Mouse (Mus musculus): ENCODE measurements around the gene Parvb.

Parvb gene

DNA sequence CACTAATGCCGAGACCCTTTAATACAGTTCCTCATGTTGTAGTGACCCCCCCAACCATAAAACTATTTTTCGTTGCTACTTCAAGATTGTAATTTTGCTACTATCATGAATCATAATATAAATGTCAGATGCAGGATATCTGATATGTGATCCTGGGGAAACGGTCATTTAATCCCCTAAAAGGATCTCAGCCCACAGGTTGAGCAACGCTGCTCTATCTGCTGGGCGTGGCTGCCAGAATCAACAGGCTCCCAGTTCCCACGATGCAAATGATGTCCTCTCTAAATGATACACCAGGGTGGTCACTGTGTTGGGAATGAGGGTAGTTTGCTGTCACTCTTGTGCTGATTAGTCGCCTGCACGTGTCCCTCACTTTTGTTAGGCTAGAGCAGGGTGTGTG, 65.6 kb downstream of the Parvb start:
- DNase-seq: no peak

DNA sequence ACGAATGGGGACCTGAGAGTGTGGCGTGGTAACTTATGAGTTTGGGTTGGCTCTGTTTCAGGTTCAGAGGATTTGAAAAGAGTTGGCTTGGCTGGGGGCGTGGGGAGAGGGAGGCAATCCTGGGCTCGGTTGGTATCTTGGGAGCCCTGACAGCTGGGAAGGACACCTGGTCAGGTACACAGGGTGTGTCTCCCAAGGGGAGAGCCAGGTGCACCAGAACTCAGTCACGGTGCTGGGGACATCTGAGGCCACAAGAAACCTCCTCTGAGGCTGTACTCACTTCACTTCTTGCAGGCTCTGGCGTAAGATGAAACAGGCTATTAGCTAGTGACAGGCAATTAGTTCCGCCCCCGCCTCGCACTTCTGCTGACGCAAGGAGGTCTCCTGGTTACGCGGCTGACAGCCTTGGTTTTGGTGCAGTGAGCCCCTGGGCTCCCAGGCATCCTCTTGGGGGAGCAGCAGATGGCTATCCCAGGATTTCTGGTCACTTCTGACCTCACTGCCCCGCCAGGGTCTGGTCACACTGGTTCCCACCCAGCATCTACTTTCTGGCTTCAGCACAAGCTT, 67.0 kb downstream of the Parvb start:
- DNase-seq: no peak

GRCm38 (mm10) chr15:84299662-84300333, 68.0 kb downstream of the Parvb start:
- DNase-seq: no peak

GRCm38 (mm10) chr15:84300591-84300990, 68.7 kb downstream of the Parvb start:
- DNase-seq: no peak

DNA sequence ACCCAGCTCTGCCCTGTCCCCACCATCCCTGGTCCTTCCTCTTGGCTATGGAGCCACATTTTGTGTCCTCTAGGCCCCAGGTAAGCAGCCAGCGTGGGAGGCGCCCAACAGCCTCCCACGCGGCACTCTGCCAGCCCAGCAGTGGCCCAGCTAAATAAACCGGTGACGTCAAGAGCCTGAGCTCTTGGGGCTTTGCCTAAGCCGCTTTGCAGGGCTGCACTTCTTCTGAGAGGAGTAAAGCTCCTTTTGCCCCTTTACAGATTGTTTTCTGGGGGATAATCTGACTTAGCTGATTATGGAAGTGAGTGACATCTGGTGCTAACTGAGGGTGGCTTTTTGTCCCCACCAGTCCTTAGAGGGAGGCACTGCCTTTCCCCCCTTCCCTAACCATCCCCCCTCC, 69.2 kb downstream of the Parvb start:
- DNase-seq: no peak

DNA sequence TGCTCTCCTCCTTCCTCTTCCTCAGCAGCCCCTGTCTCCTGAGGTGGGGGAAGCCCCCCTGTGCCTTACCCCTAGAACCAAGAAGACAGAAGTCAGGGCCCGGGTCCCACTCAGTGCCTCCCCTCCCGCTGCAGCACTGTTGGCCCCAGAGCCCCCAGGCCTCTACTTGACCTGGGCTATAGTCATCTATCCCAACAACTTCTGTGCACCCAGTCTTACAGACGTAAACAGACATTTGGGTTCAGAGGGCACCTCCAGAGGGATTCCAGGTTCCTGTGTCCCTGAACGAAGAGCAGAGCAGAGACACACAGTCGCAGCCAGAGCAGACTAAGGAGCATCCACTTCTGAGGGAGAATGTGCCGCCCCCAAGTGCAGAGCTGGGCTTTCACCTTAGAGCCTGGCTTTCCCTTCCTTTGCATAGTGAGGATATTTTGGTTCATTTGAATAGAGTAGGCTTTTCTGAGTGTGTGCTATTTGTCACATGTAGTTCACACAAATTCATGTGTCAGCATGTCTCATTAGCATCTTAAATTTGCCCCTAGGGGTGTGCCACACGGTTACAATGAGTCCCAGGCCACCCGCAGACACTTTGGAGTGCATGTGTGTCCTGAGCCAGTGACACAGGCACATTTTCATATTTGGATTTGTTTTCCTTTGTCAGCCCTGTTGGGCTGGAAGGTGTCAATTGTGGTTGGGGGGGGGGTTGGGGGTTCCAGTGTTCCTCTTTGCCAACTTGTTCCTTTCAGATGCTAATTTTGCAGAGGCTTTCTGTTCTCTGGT, 70.0 kb downstream of the Parvb start:
- DNase-seq: no peak

GRCm38 (mm10) chr15:84303264-84303663, 71.4 kb downstream of the Parvb start:
- no peak for DNase-seq

DNA sequence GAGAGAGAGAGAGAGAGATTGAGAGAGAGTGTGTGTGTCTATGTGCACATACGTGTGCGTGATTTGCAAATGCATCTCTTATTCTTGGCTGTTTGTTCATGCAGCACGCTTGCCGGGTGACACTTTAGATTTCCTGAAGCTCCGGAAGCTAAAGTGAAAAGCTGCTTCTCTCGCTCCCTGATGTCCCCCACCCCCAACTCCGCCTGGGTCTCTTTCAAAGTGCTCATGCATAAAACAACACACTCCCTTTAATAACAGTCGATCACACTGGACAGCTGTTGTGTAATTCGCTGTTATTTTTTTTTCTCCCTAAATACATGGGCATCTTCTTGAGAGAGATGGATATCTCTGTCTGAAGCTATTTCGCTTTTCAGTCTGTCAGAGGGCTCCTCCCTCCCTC, 73.5 kb downstream of the Parvb start:
- DNase-seq: no peak

GRCm38 (mm10) chr15:84310271-84310670, 78.4 kb downstream of the Parvb start:
- DNase-seq: no peak

DNA sequence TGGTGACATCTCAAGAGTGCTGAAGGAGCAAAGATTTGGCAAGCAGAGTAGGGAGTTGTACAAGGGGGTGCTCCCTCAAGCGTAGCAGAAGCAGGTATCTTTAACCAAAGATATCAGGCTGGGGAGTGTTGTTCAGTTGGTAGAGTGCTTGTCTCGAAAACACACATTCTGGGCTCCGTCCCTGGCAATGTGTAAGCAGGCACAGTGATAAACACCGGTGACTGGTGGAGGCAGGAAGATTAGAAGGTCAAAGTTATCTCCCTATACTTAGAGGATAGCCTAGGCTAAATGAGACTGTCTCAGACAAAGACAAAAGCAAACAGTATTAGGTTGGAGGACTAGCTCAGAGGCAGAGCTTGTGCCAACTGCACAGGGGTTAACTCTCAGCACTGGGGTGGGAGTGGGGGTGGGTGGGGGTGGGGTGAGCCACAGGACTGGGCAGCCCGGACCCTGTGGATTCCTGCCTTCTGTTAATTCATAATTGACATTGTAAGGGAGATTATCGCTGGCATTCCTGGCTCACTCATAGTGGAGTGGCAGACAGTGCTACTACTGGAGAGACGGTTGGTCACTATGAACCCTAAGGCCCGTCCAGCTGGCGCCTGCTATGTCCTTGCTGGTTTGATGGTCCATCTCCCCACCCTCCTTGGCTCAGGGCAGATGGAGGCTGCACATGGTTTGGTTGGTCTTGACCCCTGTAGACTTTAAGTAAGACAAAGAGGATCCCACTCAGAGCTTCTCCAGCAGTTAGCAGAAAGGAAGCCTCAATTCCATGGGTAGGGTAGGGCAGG, 79.6 kb downstream of the Parvb start:
- DNase-seq: no peak

DNA sequence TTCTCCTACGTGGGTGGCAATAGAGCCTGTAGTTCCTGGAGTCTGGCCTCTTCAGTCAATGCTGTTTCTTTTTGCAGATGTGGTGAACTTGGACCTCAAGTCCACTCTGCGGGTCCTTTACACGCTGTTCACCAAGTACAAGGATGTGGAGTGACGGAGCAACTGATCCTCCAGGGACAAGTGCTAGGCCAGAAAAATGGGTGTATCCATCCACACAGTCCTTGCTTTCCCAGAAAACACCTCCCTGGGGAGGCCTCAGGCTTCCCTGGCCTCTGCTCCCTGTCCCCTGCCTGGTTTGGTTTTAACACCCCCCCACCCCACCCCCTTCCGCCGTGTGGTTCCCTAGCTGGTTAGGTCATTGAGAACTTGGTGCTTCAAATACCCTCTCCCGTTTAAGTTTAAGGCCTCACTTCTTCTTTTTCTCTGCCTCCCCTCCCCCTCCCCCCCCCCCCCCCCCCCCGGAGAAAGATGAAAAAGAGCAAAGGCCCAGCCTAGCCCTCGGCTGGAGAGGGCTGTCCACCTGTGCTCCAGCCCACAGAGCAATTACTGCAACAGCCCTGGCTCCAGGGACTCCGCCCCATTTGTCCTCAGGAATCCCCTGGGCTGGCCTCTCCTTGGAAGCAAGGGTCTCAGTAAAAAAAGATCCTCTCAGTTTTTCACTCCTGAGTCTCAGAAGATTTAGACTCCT, 81.2 kb downstream of the Parvb start:
- peak in 1 of 2 experiments; percentile 45 for DNase-seq

GRCm38 (mm10) chr15:84313566-84313878, 81.7 kb downstream of the Parvb start:
- peak in 1 of 2 experiments; percentile 29 for DNase-seq

- no peak for DNase-seq
These were observed 82.7 kb downstream of the Parvb start for GRCm38 (mm10) chr15:84314420-84315080.

DNA sequence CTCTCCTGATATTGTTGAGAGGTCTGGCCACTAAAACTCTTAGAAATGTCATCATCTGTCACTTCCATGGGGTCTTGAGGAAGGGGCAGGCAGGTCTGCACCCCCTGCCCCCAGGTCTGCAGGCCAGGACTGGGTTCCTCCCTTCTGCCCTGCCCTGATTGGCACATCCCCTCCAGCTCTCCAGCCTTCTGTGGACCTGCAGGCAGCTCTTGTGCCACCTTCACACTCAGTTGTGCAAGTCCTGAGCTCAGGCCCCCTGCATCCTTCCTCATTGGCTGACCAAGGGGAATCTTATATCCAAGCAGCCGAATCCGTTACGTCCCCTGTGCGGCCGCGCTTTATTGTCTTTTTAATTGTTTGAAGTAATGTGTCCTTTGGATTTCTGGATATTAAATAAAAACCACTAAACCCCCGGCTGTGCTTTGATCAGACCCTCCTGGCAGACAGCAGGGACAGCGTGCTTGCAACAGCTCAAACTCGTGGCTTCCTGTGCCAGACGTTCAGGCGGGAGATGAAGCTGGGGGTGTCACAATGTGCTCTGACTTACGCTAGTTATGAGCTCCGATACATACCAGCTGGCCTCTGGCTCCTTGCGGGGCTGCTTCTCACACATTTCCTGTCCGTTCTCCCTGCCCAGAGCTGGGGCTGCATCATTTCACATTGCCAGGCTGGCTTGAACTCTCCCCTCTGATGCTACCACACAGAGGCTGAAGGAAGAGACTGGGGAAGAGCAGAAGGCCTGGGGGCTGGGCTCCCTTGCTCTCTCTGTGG, 83.6 kb downstream of the Parvb start:
- no peak for DNase-seq

DNA sequence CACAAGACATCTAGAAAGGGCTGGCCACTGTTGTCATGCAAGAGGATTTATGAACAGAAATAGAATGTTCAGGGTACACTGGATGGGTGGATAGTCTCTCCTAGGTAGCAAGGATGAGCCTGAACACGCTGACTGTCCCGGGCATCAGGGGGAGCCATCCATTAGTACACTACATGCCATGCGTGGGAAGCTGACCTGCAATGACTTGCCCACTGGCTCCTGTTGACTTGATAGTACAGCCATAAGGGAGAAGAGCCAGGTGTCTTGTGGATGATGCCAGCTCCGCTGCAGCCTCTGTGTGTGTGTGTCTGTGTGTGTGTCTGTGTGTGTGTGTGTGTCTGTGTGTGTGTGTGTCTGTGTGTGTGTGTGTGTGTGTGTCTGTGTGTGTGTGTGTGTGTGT, 87.5 kb downstream of the Parvb start:
- DNase-seq: no peak

DNA sequence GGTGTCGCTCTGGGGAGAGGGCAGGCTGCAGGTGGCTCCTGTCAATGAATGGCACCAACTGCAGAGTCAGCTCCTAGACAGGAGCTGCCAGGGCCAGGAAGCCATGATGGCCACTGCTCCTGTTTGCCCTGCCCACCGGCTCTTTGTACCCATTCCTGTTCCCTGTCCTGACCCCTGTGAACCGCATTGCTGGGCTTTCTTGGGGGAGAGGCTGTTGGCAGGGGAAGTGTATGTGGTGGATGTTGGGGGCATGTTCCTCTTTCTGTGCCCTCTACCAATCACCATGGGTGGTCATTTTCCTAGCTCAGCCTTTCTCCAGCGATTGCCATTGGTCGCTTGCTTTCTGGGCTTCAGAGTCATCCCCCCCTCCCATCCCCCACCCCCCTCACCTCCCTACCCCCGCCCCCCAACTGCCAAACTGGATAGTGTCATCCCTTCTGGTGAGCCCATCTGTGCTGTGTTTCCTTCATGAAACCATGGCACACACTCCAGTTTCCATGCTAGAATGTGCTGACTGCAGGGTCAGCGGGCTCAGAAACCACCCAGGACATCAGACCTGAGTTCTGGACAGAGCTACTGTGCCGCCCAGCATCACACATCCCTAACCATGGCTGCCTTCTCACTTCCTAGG, 89.8 kb downstream of the Parvb start:
- no peak for DNase-seq

- peak; percentile 49 to 62 for DNase-seq
These were observed 92.4 kb downstream of the Parvb start, which contains the start of gene Parvg for GRCm38 (mm10) chr15:84323966-84324869. Gene Parvg (plus strand): TSS chr15:84324026.

- DNase-seq: peak in 1 of 2 experiments; percentile 30
These were observed 93.2 kb downstream of the Parvb start for GRCm38 (mm10) chr15:84324870-84325553.

DNA sequence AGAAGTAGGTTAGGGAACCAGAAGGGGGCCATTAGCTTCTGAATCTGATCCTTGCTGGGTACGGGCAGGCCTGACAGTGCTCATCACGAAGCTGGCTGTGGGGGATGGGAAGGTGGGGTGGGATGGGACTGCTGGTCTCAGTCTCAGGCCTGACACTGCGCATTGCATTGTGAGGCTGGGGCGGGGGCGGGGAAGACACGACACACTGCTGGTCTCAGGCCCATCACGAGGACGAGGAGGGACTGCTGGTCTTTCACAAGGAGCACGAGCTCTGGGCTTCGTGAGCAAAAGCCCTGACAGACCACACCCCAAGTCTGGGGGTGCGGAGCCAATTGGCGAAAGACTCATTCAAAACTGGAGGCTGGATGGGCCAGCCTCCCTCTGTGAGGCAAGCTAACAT, 93.9 kb downstream of the Parvb start:
- DNase-seq: no peak

All from spleen, adult 18-20 months (tissue).